Mouse (Mus musculus) ES-Bruce4 (cell line): ENCODE data around the gene Myh9. TPM values are rescaled to one million over a fixed set of nuclear protein-coding genes. Genes with fewer than 3 reads are reported as not detected.

Source experiments
- H3K27ac ChIP-seq: 2 replicates; pipeline ENCODE4 v1.5.1; 2012; ENCODE audit warnings: low read length, inconsistent platforms; ENCODE audit not compliant: insufficient read depth
- H3K27me3 ChIP-seq: 2 replicates; pipeline ENCODE4 v1.6.1; 2012; ENCODE audit warnings: mild to moderate bottlenecking, low read length, inconsistent platforms; ENCODE audit not compliant: control insufficient read depth, poor library complexity, insufficient read depth, severe bottlenecking
- H3K36me3 ChIP-seq: 2 replicates; pipeline ENCODE4 v1.6.1; 2012; ENCODE audit warnings: inconsistent platforms, mild to moderate bottlenecking, low read length, moderate library complexity; ENCODE audit not compliant: control insufficient read depth, poor library complexity, insufficient read depth, severe bottlenecking
- H3K4me1 ChIP-seq: one replicate; pipeline ENCODE4 v1.8.1; 2011; ENCODE audit warnings: low read length; ENCODE audit not compliant: control insufficient read depth, insufficient read depth
- H3K4me3 ChIP-seq: 2 replicates; pipeline ENCODE4 v1.5.1; 2011; ENCODE audit warnings: low read depth, mild to moderate bottlenecking, low read length
- H3K9ac ChIP-seq: 2 replicates; pipeline ENCODE4 v1.6.1; 2012; ENCODE audit warnings: low read depth, mild to moderate bottlenecking, inconsistent platforms; ENCODE audit not compliant: poor library complexity, severe bottlenecking
- H3K9me3 ChIP-seq: replicated peaks from 2 replicates; pipeline ENCODE4 v1.6.1; 2012; ENCODE audit warnings: mild to moderate bottlenecking, low read length, inconsistent platforms; ENCODE audit not compliant: control insufficient read depth, poor library complexity, insufficient read depth, severe bottlenecking
- CTCF ChIP-seq: IDR thresholded peaks from one replicate; pipeline ENCODE4 v1.8.1; 2011; ENCODE audit warnings: low read depth, low read length
- EP300 ChIP-seq: IDR thresholded peaks from 2 replicates; pipeline ENCODE4 v1.6.1; 2011; ENCODE audit warnings: low read depth, low read length; ENCODE audit not compliant: insufficient read depth
- POLR2A ChIP-seq: IDR thresholded peaks from one replicate; pipeline ENCODE4 v1.8.1; 2011; ENCODE audit warnings: low read length; ENCODE audit not compliant: insufficient read depth
- polyA plus RNA-seq: library from polyadenylated mRNA; stranded (reverse); fragments of >200 nt; gene quantifications from 2 replicates; pipeline ENCODE4 v1.2.4, GENCODE M21; 2011; ENCODE audit warnings: low read depth; ENCODE audit not compliant: missing spikeins, insufficient read depth, insufficient read length

Myh9 gene
- polyA plus RNA-seq, 1 experiment: 601 TPM

GRCm38 (mm10) chr15:77864063-77864758, 22.2 kb upstream of the Myh9 start:
- Histone ChIP-seq H3K4me1 (peaks cover 11% of the 10 kb centered on the region), H3K27me3 (no peaks in the 10 kb centered on the region)
- TF ChIP-seq CTCF: no peak
- no peak for TF ChIP-seq EP300
- TF ChIP-seq POLR2A: no peak

DNA sequence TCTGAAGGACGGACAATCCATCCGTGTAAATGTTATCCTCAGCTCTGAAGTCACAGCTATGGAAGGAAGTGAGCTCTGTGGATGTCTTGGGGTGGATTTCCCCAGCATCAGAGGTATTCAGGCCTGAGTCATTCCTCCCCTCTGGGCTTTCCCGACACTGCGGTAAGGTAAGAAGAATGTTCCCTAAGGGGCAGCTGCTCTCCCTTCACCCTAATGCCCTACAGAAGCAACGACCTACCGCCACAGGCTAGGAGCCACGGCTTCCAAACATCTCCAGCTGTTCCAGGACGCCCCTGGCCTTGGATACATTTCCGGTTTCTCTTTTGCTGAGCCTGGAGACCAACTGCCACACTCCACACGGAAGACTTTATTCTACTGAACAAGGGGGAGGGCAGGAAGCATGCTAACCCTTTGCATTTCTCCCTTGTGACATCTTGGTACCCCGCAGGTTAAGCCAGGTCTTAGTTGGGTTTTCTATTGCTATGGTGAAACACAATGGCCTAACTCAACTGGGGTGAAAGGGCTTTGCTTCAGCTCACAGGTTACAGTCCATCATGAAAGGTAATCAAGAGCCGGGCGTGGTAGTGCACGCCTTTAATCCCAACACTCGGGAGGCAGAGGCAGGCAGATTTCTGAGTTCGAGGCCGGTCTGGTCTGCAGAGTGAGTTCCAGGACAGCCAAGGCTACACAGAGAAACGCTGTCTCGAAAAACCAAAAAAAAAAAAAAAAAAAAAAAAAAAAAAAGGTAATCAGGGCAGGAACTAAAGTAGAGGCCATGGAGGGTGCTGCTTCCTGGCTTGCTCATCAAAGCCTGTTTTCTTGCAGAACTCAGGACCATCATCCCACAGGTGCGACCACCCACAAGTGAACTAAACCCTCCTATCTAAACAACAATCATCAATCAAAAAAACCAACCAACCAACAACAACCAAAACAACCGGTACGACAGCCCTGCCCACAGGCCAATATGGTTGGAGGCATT, 21.3 kb upstream of the Myh9 start:
- TF ChIP-seq CTCF (no peak), EP300 (peak; percentile 98), POLR2A (no peak)
- no peak overlapping the region for H3K4me3 ChIP-seq
- H3K27me3 ChIP-seq: no peaks in the 10 kb centered on the region
- H3K4me1 ChIP-seq: peaks cover 9% of the 10 kb centered on the region
- H3K36me3 ChIP-seq: no peaks in the 10 kb centered on the region
- 0 out of 2 replicates have a peak overlapping the region, but pooled peaks have one; percentile 2 for H3K9ac ChIP-seq
- peak overlapping the region; percentile 80 for H3K27ac ChIP-seq
- H3K9me3 ChIP-seq: no peaks in the 10 kb centered on the region

More at GRCm38 (mm10) chr15:77864063-77864758, 22.2 kb upstream of the Myh9 start:
- peak overlapping the region; percentile 80 for H3K27ac ChIP-seq
- no peaks in the 10 kb centered on the region for H3K36me3 ChIP-seq
- H3K9me3 ChIP-seq: no peaks in the 10 kb centered on the region
- no peak overlapping the region for H3K9ac ChIP-seq
- no peak overlapping the region for H3K4me3 ChIP-seq

DNA sequence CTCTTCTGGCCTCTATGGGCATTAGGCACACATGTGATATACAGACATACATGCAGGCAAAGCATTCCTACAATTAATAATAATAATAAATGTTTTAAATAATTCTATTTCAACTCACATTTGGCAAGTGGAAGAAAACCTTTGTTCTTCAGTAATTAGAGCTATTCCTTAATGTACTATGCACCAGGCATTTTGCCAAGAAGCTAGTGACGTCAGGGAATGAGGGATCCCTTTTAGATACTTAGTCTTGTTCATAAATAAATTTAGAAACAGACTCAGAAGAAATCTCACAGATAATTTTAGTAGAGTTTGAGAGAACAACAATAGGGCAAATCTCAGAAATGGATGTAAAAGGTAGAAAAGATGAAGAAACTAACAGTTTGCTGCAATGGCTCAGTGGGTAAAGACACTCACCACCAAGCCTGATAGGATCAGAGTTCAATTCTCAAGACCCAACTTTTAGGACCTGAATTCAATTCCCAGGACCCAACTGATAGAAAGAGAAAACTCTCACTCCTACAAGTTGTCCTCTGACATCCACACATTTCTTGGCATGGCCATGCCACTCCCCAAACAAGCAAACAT, 18.2 kb upstream of the Myh9 start:
- H3K27ac ChIP-seq: no peak overlapping the region
- no peak overlapping the region for H3K9ac ChIP-seq
- no peaks in the 10 kb centered on the region for H3K36me3 ChIP-seq
- no peaks in the 10 kb centered on the region for H3K9me3 ChIP-seq
- H3K27me3 ChIP-seq: no peaks in the 10 kb centered on the region
- peaks cover 6% of the 10 kb centered on the region for H3K4me1 ChIP-seq
- no peak overlapping the region for H3K4me3 ChIP-seq
- TF ChIP-seq POLR2A: no peak
- no peak for TF ChIP-seq EP300
- TF ChIP-seq CTCF: no peak

- H3K27ac ChIP-seq: peak overlapping the region; percentile 85
- no peaks in the 10 kb centered on the region for H3K27me3 ChIP-seq
- peak overlapping the region; percentile 78 for H3K9ac ChIP-seq
- peaks cover 2% of the 10 kb centered on the region for H3K4me1 ChIP-seq
- H3K9me3 ChIP-seq: 0 out of 2 replicates have a peak, but pooled peaks cover 2% of the 10 kb centered on the region
- TF ChIP-seq EP300 (0 out of 2 replicates have a peak, but pooled peaks have one; percentile 57), POLR2A (peak; percentile 89), CTCF (no peak)
- no peaks in the 10 kb centered on the region for H3K36me3 ChIP-seq
- H3K4me3 ChIP-seq: peak overlapping the region; percentile 74
Observed at GRCm38 (mm10) chr15:77857662-77858156, 15.7 kb upstream of the Myh9 start.

- no peak overlapping the region for H3K4me3 ChIP-seq
- H3K9me3 ChIP-seq: 0 out of 2 replicates have a peak, but pooled peaks cover 2% of the 10 kb centered on the region
- no peak for TF ChIP-seq EP300
- no peak for TF ChIP-seq POLR2A
- no peak for TF ChIP-seq CTCF
Observed at GRCm38 (mm10) chr15:77856541-77856940, 14.6 kb upstream of the Myh9 start.

More at GRCm38 (mm10) chr15:77856541-77856940, 14.6 kb upstream of the Myh9 start:
- Histone ChIP-seq H3K4me1 (no peaks in the 10 kb centered on the region), H3K27me3 (no peaks in the 10 kb centered on the region), H3K27ac (no peak overlapping the region), H3K36me3 (no peaks in the 10 kb centered on the region), H3K9ac (no peak overlapping the region)
